Mouse (Mus musculus) kidney, adult 8-10 months (tissue): ENCODE measurements around the gene Vip.
A peak's percentile ranks its signal among the peaks of the same experiment; 100 is the strongest.

Experiments used
- DNase-seq, 2 experiments: peaks; one replicate each; pipeline ENCODE4 v3.0.0; 2022

Gene Vip

GRCm38 (mm10) chr10:5639112-5639511, at the start of gene Vip:
Gene Vip, plus strand, starts transcription at chr10:5639218.
- DNase-seq = no peak

DNA sequence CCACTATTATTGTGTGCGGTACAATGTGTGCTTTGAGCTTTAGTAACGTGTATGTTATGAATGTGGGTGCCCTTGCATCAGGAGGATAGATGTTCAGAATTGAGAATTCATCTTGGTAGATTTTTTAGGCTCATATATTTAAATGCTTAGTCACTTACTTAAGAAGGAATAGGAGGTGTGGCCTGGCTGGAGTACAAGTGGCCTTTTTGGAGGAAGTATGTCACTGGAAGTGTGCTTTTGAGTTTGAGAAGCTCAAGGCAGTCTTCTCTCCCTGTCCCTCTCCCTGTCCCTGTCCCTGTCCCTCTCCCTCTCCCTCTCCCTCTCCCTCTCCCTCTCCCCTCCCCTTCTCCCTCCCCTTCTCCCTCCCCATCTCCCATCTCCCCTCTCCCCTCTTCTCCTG, 48.0 kb upstream of the Vip start:
- DNase-seq = no peak

DNA sequence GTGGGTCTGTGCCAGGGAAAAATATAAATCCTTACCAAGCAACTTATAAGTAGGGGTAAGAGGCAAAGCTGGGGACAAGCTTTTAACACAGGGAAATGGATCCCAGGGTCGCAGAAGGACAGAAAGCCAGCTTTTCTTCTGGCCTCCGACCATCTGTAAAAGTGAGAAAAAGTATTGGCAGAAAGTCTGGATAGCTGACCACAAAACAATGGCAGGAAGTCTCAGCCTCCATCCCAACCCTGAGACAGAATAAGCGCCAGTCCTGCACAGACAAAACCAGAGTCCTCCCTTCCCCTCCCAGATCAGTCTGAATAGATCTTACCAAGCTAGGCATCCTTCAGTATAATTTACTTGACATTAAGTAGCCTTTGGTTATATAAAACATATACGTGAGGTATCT, 47.0 kb upstream of the Vip start:
- peak; percentile 30 to 35 for DNase-seq

DNA sequence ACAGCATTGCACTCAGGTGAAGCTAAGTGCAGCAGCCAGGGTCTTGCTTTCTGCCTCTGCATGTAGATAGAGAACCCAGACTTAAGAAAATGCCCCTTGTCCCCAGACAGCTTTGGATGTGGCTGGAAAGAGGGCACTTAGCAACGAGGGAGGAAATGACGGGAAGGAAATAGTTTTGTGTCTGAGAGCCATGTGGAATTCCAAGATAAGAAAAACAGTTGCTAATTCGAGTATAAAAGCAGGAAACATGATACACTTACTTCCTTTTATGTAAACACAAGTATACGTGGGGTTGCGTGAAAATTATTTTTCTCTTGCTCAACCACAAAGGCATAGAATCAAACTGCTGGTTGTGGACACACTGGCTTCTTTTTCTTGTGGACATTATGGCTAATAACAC, 45.6 kb upstream of the Vip start, which contains the start of gene Myct1:
TSS of gene Myct1 (plus strand) at position 312 of the 400 bp plus-strand sequence.
- DNase-seq = peak in 1 of 2 experiments; percentile 46

- DNase-seq = no peak
These were observed 44.6 kb upstream of the Vip start for GRCm38 (mm10) chr10:5594457-5594856.

GRCm38 (mm10) chr10:5596559-5596958, 42.5 kb upstream of the Vip start:
- no peak for DNase-seq

- DNase-seq = peak; percentile 47 to 76
These were observed 38.9 kb upstream of the Vip start for GRCm38 (mm10) chr10:5600123-5600522.

- DNase-seq = no peak
These were observed 35.5 kb upstream of the Vip start for GRCm38 (mm10) chr10:5603512-5603911.

DNA sequence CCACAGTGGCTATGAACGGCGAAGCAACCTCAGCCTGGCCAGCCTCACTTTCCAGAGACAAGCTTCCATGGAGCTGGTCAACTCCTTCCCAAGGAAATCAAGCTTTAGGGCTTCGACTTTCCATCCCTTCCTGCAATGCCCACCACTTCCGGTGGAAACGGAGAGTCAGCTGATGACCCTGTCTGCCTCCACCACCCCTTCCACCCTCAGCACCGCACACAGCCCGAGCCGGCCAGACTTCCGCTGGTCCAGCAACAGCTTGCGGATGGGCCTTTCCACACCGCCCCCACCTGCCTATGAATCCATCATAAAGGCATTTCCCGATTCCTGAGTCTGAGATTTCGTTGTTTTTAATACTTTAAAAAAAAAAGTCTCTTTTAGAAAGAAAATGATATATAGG, 34.6 kb upstream of the Vip start:
- peak in 1 of 2 experiments; percentile 15 for DNase-seq

DNA sequence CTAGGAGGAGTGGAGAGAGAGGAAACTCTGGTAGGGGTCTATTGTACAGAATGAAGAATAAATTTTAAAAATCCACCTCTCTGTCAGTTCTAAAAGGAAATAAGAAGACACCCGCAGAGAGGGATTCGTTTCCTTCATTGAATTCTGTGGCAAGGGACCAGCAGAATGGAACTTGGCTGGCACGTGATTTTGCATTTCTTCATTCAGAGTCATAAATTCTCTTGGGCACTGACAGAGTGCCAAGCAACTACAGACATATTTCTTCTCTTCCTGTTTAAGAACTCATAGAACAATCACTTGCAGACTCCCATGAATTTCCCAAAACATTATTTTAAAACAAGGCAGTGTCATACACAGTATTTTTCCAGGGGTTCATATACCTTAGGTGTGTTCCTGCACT, 30.1 kb upstream of the Vip start:
- no peak for DNase-seq

DNA sequence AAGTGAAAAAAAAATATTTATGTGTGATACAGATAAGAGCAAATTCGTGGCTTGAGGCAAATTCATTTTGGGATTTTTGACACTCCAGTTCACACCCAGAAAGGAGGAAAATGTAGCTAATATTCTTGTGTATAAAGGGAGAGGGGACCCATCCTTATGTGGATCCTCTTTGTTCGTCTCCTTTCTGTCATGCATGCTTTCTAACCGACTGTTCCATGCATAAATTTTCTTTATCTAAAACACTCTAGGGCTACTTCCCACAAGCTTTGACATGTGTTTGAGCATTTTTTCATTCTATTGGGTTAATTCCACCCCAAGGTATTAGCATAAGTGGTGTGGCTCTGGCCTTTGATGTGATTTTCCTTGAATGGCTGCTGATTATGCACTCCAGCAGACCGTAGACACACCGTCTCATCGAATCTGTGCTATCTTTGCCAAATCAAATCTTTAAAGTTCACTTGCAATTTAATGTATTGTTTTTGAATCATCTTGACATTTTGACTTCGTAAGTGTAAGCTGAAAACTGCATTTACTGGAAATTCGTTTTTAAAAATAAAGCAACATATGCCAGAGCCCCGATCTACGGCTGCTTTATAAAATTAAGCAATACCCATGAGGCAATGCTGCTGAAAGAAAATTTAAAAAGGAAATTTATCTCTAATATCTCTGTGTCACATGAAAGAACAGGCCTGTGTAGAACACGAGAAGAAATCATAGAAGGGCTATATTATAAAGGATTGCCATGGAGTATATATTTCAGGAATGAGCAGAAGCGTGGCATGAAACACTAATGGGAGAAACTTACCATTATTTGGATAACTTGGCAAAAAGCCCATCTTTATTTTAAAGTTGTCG, 23.6 kb upstream of the Vip start:
- no peak for DNase-seq

- no peak for DNase-seq
These were observed 12.8 kb upstream of the Vip start for GRCm38 (mm10) chr10:5626268-5626667.

- no peak for DNase-seq
These were observed 5.3 kb upstream of the Vip start for GRCm38 (mm10) chr10:5633672-5634200.

DNA sequence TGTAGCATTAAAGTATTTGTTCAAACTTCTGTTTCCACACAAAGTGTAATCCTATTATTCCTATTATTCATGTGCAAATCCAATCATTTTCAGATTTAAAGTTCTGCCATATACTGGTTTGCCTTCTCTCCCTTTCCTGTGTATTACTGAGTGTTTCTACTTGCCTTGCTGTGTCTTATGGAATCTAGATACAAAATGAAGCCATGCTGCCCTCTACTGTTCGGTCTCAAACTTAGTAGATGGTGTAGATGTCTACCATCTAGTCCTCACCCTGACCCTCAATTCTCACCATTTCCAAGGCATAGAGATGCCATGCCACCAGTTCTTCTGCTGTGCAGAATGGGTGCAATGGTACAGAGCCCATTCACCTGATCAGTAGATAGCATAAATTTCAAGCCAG, 4.7 kb upstream of the Vip start:
- peak in 1 of 2 experiments; percentile 37 for DNase-seq

DNA sequence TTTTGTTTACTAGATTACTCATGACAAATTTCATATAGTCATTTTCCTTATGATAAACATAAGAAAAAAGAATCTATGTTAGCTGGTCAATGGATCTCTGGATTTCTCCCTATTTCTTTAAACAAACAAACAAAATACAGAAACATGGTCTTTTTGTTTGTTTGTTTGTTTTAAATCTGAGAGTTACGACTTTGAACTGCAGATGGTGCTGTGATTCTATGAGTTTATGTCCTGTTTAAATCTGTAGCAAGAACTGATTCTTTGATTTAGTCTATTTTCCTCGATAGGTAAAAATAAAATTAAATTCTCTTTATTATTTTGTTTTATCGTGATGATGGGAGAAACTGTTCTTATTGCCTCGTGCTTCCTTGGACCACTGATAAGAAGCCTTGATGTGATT, 1.7 kb upstream of the Vip start:
- no peak for DNase-seq

DNA sequence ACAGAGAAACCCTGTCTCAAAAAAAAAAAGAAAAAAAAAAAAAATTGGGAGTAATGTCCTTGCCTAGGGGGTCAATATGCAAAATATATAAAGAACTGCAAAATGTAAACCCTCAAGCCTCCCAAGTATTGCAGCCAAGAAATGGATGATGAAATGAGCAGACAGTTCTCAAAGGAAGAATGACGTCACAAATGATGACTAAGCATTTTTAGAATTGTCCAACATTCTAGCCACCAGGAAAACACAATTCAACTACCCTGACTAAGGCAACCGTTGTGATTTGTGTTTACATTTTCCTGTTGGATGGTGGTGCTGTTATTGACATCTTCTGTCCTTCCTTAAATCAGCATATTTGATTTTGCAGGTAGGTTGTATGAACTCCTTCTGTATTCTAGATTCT, 42.3 kb downstream of the Vip start:
- no peak for DNase-seq

DNA sequence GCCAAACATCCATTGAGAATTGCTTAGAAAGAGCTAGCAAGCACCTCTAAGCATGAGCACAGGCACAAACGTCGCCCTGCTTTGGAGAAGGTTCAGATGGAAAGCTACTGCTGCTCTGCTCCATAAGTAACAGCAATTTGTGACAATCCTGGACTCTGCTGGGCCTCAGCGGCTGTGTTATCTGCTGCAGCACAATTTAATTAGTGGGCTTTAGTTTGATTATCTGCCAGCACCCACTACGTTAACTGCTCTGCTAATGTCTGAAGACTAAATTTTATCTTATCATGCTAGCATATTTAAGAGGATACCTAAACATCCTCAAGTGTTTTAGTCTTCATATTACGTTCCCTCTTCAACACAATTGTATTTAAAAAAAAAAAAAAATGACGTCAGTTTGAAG, 46.6 kb downstream of the Vip start:
- DNase-seq = no peak

DNA sequence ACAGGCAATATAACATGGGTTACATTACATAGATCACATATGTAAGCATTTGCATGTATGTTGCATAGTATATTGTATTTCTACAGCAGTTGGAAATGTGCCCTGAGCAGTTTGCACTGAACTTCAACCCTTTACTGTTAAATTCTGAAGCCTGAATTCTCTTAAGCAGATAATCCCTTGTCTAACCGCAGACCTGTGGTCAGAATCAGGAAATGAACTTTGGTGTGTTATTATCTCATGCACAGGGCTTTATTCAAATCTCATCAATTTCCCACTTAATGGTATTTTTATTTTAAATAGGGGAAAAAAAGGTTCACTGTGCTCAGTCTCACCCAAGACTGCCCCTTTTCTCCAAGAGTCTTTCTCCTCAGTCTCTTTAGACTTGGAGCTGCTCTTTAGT, 55.3 kb downstream of the Vip start:
- no peak for DNase-seq
